Mouse (Mus musculus): ENCODE results near the gene Krt86. TPM values are rescaled to one million over a fixed set of nuclear protein-coding genes. Genes with fewer than 3 reads are reported as not detected.
A peak's percentile ranks its signal among the peaks of the same experiment; 100 is the strongest.
"Not testable (repeated sequence)": the region's sequence is repeated elsewhere in the genome, so short reads cannot be mapped to it uniquely, and the experiment has no call there.

Gene Krt86
- total RNA-seq, 2 experiments from 2014 or later, result not detected

- no peak for DNase-seq
These were observed 20.4 kb downstream of the Krt86 start for GRCm38 (mm10) chr15:101493713-101494112.

DNA sequence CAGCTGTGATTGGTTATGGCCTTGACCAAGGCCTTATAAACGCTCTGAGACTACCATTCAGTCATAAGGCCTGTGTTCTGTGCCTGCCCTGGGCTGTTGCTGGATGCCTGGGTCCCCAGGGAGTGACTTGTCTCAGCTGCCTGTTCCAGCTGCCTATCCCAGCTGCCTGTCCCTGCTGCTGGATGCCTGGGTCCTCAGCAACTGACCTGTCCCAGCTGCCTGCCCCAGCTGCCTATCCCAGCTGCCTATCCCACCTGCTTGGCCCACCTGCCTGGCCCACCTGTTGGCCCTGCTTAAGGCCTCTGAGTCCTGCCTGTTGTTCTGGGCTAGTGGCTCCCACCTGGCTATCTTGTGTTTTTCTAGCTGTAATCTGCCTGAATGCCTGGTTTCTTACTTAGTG lies 20.9 kb downstream of the Krt86 start:
- DNase-seq, result no peak

DNA sequence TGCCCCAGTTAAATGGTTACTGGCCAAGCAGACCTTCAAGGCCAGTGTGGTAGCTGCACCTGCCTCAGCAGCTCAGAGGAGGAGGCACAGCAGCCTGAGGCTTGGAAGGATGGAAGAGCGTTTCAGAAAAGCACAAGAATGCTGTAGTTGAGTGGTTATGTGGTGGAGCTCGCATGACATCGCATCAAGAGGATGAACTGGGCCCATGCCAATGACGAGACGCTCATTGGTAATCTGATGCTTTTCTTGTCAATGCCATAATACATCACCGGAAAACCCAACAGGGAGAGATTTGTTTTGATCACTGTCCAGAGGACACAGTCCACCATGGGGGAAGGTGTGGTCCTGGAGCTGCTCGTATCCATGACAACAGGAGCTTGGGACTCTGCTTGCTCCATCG lies 22.0 kb downstream of the Krt86 start:
- no peak for DNase-seq

DNA sequence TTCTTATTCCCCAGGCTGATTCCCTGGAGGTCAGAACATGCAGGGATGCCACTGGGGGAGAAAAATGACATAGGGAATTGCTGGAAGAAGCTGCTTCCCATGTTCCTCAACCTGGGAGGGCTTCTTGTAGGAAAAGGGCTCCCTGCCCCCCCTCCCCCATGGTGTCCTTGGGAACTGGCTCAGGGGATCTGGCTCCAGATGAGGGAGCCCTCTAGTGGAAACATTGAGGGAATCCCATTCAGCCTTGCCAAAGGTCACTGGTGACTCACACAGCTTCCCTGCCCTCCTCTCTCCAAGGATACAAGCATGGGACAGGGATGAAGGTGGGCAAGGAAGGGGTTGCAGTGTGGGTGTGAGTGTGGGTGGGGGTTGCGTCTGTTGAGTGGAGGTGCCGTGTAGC lies 23.9 kb downstream of the Krt86 start:
- DNase-seq, result no peak

DNA sequence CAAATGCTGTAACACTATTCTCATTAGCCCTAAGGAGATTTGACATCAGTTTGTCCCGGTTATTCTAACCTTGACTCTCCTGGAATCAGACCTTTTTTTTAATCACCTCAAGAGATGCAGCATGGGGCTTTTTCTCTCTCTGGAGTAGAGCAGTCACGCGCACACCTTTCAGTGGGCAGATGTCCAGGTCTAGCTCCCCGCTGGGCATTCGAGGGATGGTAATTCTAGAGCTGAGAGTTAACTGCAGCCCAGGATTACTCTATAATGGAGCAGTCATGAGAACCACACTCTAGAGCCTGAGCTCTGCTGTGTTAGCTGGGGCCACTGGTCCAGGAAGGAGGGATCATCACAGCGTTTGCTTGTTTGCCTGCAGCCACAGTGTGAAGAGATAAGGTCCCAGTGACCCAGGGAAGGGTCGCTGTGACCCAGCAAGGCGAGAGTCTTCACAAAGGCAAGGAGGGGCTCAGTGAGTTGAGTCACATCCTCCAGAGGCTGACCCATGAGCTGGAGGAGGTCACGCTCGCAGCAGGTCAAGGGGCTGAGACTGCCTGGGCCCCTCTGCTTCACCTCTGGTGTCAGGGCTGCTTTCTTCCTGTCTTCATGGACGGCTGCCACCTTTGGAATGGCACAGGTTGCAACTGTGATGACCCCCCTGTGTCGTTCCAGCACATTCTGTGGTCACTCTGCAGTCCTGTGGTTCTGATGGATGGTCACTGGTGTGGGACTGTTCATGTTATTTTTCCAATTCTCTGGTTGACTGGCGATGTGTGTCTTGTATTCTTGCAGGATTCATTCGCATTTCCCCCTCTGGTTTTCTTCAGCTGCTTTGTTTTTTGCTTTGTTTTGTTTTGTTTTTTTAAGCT lies 33.8 kb downstream of the Krt86 start:
- DNase-seq, result no peak

DNA sequence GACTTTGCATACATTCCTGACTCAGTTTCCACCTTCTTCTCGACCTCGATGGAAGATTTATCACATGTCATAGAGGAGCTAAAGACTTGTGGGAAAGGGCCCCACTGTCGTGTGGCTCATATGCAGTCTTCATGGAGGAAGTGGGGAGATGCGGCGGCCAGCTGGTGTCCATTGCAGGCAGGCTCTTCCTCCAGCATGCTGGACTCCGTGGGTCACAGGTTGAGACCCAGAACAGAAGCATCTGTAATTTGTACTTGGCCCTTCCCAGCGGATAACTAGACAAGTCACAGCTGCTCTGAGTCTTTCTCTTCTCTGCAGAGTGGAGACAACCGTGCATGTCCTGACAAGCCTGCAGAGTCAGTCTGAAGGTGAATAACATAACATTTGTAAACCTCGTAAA lies 35.0 kb downstream of the Krt86 start:
- DNase-seq, result no peak

GRCm38 (mm10) chr15:101517161-101517560 lies 43.9 kb downstream of the Krt86 start, which contains the start of gene Gm49425:
Gene Gm49425, minus strand, starts transcription at chr15:101517261.
- not testable (repeated sequence) for DNase-seq

- DNase-seq, result peak; percentile 67 to 69
These were observed 46.5 kb downstream of the Krt86 start for GRCm38 (mm10) chr15:101519792-101520191.

GRCm38 (mm10) chr15:101522556-101523232 lies 49.4 kb downstream of the Krt86 start:
- DNase-seq, result no peak

Other genes with a start within 250 kb of the Krt86 start
- gene Grasp, start 249.3 kb upstream of the Krt86 start, total RNA-seq (2021), result 10 to 100 TPM; 68.7 to 70.3 TPM
- 10 to 100 TPM; 53.8 to 63.8 TPM for gene Nr4a1, start 219.2 kb upstream of the Krt86 start, total RNA-seq (2021)
- 10 to 100 TPM; 48.8 to 49.5 TPM for gene Atg101, start 189.2 kb upstream of the Krt86 start, total RNA-seq (2021)
- gene 6030408B16Rik, start 180.3 kb upstream of the Krt86 start, total RNA-seq (2021), result under 1 TPM; 0.20 to 0.30 TPM
- under 1 TPM in 1 of 2 experiments, not detected in 1; 0.46 TPM for gene Krt80, start 103.3 kb upstream of the Krt86 start, total RNA-seq (2021)
- not detected for gene Krt7, start 62.4 kb upstream of the Krt86 start, total RNA-seq (2021)
- gene Krt87, start 34.7 kb upstream of the Krt86 start, total RNA-seq (2021), result under 1 TPM; 0.48 to 0.77 TPM
- gene Krt88, start 25.7 kb upstream of the Krt86 start, total RNA-seq (2021), result not detected
- not detected for gene Krt81, start 9.7 kb upstream of the Krt86 start, total RNA-seq (2021)
- not detected for gene Krt83, start 18.0 kb downstream of the Krt86 start, total RNA-seq (2021)
- gene Gm49425, start 43.8 kb downstream of the Krt86 start, total RNA-seq (2021), result not detected
- gene Krt84, start 59.3 kb downstream of the Krt86 start, total RNA-seq (2021), result not detected
- not detected for gene Krt82, start 77.2 kb downstream of the Krt86 start, total RNA-seq (2021)
- gene Krt90, start 89.5 kb downstream of the Krt86 start, total RNA-seq (2021), result not detected
- not detected for gene Krt75, start 100.4 kb downstream of the Krt86 start, total RNA-seq (2021)
- gene Gm5414, start 154.7 kb downstream of the Krt86 start, total RNA-seq (2021), result not detected
- not detected for gene Gm5478, start 173.9 kb downstream of the Krt86 start, total RNA-seq (2021)
- gene Krt6b, start 206.8 kb downstream of the Krt86 start, total RNA-seq (2021), result not detected
- not detected for gene Krt6a, start 220.8 kb downstream of the Krt86 start, total RNA-seq (2021)
- gene Krt5, start 239.4 kb downstream of the Krt86 start, total RNA-seq (2021), result under 1 TPM; 0.56 to 0.85 TPM